Mouse (Mus musculus) lung, embryonic 16.5 days (tissue): ENCODE results near the gene Rhob. TPM values are rescaled to one million over a fixed set of nuclear protein-coding genes. Genes with fewer than 3 reads are reported as not detected.

Source experiments
- ATAC-seq: fragments of 200-750 bp; cut with Nextera tagmentation; 2 replicates; pipeline ENCODE4 v1.8.0; 2017; ENCODE audit warnings: low read depth, mild to moderate bottlenecking, moderate library complexity
- H3K27ac ChIP-seq: fragments of 300-500 bp; sonication (generic); 2 replicates; pipeline ENCODE4 v1.5.1; 2014; ENCODE audit warnings: mild to moderate bottlenecking, control low read depth, low read length
- H3K27me3 ChIP-seq: fragments of 300-500 bp; sonication (generic); 2 replicates; pipeline ENCODE4 v1.6.1; 2014; ENCODE audit warnings: low read depth, low read length, mixed read lengths; ENCODE audit not compliant: control insufficient read depth, insufficient read depth
- H3K36me3 ChIP-seq: fragments of 300-500 bp; sonication (generic); 2 replicates; pipeline ENCODE4 v1.6.1; 2014; ENCODE audit warnings: low read length; ENCODE audit not compliant: control insufficient read depth, insufficient read depth
- H3K4me1 ChIP-seq: fragments of 300-500 bp; sonication (generic); replicated peaks from 2 replicates; pipeline ENCODE4 v1.6.1; 2014; ENCODE audit warnings: low read length, mixed read lengths; ENCODE audit not compliant: control insufficient read depth, insufficient read depth
- H3K4me2 ChIP-seq: fragments of 300-500 bp; sonication (generic); 2 replicates; pipeline ENCODE4 v1.6.1; 2014; ENCODE audit warnings: low read depth, low read length, control low read depth
- H3K4me3 ChIP-seq: fragments of 300-500 bp; sonication (generic); 2 replicates; pipeline ENCODE4 v1.5.1; 2014; ENCODE audit warnings: mild to moderate bottlenecking, low read length, control low read depth
- H3K9ac ChIP-seq: fragments of 300-500 bp; sonication (generic); 2 replicates; pipeline ENCODE4 v1.6.1; 2014; ENCODE audit warnings: low read length, control low read depth
- H3K9me3 ChIP-seq: fragments of 300-500 bp; sonication (generic); 2 replicates; pipeline ENCODE4 v1.6.1; 2016; ENCODE audit warnings: low read length; ENCODE audit not compliant: control insufficient read depth
- WGBS: fragments of 180-500 bp; shearing (Covaris S2); extraction: QIAGEN DNeasy Blood & Tissue Kit; methylation state at CpG from one replicate; pipeline ENCODE4 v1.1.7; 2014; 5-methylcytosine and 5-hydroxymethylcytosine counted together
- polyA plus RNA-seq: library from polyadenylated mRNA; unstranded; fragments of >200 nt; fragmentation: Nextera tagmentation; extraction: Ambion mirVana; gene quantifications from 2 replicates; pipeline ENCODE4 v1.2.1, GENCODE M21; 2015

Gene Rhob
- polyA plus RNA-seq, 1 experiment from 2014 or later: 47.8 TPM

DNA sequence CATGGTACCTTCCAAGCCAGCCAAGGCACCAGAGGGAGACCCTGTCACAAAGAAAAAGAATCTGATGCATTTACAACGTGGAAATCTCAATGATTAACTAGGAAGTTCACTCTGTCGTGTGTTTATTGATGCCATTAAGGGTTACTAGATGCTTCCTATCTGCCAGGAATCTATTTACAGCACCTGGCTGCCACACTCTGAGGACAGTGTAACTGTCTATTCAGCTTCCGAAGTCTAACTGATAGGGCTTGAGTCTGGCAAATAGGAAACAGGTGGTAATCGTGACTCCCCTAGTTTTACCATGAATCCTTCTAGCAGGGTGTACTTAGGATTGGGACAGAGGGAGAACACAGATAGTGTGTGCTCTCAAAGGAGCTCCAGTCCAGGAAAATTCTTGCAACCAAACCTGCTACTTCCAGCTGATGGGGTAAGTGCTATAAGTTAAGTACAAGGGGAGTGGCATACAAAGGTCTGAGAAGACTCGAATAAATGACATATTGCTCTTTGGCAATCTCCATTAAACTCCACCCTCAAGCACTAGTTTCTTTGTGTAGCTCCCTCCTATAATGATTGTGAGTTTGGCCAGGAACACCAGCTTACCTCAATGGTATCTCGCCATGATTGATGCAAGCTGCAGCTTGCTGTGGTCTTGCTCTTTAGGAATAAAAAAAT, 10.6 kb upstream of the Rhob start:
- Histone ChIP-seq H3K4me2 (no peak overlapping the region), H3K9ac (no peak overlapping the region), H3K36me3 (no peaks in the 10 kb centered on the region), H3K4me1 (no peaks in the 10 kb centered on the region; the same call in 1 of the 2 replicates), H3K27me3 (no peaks in the 10 kb centered on the region), H3K9me3 (no peaks in the 10 kb centered on the region), H3K4me3 (no peak overlapping the region), H3K27ac (no peak overlapping the region)
- ATAC-seq: no peak
- 60% methylated on average over 6 of the region's 6 CpGs for WGBS

DNA sequence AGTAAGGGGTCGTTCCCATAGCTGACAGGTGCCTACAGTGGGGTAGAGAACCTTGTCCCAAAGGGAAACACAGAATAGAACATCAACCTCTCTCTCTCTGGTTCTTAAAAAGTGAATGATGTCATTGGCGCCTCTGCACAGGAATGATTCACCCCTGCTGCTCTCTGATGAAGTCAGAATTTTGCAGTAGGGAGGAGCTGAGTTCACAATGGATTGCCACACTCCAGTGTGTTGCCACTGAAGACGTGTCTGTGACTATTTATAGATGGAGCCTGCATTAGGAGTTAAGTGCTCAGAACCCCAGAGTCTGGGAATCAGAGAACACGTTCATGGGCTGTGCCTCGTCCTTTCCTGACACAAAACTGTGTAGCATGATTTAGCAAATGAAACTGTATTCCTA, 9.9 kb upstream of the Rhob start:
- Histone ChIP-seq H3K36me3 (no peaks in the 10 kb centered on the region), H3K27ac (no peak overlapping the region), H3K4me2 (no peak overlapping the region), H3K9me3 (no peaks in the 10 kb centered on the region), H3K9ac (no peak overlapping the region), H3K27me3 (no peaks in the 10 kb centered on the region), H3K4me3 (no peak overlapping the region), H3K4me1 (no peaks in the 10 kb centered on the region; the same call in 1 of the 2 replicates)
- WGBS: 50% methylated on average over 5 of the region's 5 CpGs
- peak; percentile 58 for ATAC-seq

DNA sequence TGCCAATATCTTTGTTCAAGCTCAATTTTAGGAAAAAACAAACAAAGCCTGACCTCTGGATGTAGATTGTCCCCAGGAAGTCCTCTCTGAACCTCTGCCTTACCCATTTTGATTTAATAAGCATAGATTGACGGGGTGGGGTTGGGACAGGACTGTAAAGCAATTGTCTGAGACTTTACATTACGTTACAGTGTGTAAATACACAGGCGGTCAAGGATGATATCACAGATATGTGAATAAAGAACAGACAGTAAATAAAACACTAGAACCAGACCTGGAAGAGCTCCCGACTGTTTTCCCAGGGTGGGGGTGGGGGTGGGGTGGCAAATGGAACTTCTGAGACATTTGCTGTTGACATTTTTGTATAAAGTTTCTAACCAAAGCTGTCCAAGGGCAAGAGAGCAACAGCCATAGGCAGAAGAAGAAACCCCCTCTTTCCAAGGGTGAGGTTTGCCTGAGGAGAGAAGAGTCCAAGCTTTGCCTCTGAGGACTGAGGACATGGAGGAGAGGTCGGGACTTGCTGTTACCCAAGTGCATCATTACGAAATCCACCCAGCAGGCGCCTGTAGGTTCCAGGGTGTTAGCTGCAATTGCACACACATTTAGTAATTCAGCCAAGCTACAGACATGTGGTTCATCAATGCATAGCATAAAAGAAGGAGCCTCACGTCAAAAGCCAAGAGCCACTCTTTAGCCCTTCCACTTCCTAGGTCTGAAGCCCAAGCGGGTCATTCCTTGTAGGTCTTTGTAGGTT, 7.3 kb upstream of the Rhob start:
- 46% methylated on average over 9 of the region's 9 CpGs for WGBS
- H3K4me3 ChIP-seq: no peak overlapping the region
- no peaks in the 10 kb centered on the region for H3K27me3 ChIP-seq
- peak; percentile 65 for ATAC-seq
- H3K9me3 ChIP-seq: no peaks in the 10 kb centered on the region
- no peak overlapping the region for H3K27ac ChIP-seq
- H3K36me3 ChIP-seq: no peaks in the 10 kb centered on the region
- no peaks in the 10 kb centered on the region; the same call in 1 of the 2 replicates for H3K4me1 ChIP-seq
- H3K4me2 ChIP-seq: no peak overlapping the region
- H3K9ac ChIP-seq: no peak overlapping the region

DNA sequence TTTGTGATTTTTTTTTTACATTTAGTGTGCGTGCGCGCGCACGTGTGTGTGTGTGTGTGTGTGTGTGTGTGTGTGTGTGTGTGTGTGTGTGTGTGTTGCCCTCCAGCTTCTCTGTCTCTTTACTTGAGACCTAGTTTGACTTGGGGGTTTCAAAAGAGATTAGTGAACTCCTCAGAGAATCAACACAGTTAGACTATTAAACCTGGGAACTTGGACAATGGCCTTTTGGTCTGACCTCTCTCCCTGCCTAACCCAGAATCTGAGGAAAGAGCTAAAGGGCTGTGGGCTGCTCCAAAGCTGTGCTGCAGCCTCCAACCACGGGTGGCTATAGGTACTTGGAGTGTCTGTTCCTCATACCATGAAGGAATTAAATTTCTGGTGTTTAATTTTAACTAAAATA, 4.3 kb upstream of the Rhob start:
- H3K4me3 ChIP-seq: no peak overlapping the region
- 78% methylated on average over 6 of the region's 6 CpGs for WGBS

DNA sequence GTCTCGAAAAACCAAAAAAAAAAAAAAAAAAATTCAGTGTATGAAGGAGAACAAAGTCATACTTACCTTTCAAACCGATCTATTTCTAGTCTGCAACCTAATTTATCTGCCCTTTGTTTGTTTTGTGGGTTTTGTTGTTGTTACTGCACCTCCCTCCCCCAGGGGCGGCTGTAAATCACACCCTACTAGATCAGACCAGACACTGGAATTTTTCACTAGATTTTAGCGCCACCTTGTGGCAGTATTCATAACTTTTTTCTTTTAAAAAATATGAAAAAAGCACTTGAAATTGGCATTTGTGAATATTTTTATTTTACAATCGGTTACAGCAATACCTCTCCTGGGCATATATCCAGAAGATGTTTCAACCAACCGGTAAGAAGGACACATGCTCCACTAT, 2.7 kb upstream of the Rhob start:
- H3K9me3 ChIP-seq: no peaks in the 10 kb centered on the region
- no peak overlapping the region for H3K4me3 ChIP-seq
- no peak overlapping the region for H3K9ac ChIP-seq
- H3K36me3 ChIP-seq: no peaks in the 10 kb centered on the region
- no peaks in the 10 kb centered on the region for H3K27me3 ChIP-seq
- WGBS: 8% methylated on average over 6 of the region's 6 CpGs
- ATAC-seq: no peak
- H3K4me1 ChIP-seq: peaks cover 6% of the 10 kb centered on the region
- H3K27ac ChIP-seq: no peak overlapping the region
- H3K4me2 ChIP-seq: no peak overlapping the region

More for the DNA sequence above, 4.3 kb upstream of the Rhob start:
- H3K4me2 ChIP-seq: no peak overlapping the region
- no peak overlapping the region for H3K27ac ChIP-seq
- no peak for ATAC-seq
- H3K4me1 ChIP-seq: peaks cover 6% of the 10 kb centered on the region
- H3K27me3 ChIP-seq: no peaks in the 10 kb centered on the region
- no peak overlapping the region for H3K9ac ChIP-seq
- no peaks in the 10 kb centered on the region for H3K9me3 ChIP-seq
- no peaks in the 10 kb centered on the region for H3K36me3 ChIP-seq

DNA sequence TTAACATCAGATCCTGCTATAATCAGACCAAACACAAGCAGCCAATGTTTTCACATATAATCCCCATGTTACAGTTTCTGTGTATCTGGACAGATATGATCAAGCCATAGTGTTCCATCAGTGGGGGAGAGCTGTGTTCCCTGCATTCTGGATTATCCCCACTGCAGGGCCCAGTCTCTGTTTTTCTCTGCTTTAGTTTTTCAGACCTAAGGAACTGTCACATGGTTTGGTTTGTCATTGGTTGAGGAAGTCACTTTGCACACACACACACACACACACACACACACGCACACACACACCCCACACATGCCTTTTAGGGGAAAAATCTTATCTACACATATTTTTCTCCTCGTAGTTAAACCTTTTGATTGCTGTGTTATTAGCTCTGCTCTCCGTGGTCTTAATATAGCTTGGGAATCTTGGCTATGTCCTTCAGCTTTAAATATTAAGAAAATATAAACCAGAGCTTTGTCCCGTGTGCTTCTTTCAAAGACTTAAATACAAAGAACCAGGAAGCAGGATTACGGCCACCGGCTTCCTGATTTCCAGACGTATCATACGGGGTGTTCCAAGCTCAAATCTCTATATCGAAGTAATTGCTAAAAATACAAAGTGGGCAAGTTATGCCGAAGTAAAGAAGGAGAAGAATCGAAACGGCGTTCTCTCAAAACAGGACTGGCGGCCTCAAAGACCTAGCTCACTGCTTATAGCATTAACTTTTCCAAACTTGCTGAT, 1.9 kb upstream of the Rhob start:
- no peak for ATAC-seq
- Histone ChIP-seq H3K9ac (no peak overlapping the region), H3K4me2 (no peak overlapping the region), H3K27ac (no peak overlapping the region), H3K4me3 (no peak overlapping the region), H3K9me3 (no peaks in the 10 kb centered on the region), H3K27me3 (no peaks in the 10 kb centered on the region), H3K36me3 (no peaks in the 10 kb centered on the region), H3K4me1 (peaks cover 13% of the 10 kb centered on the region)
- 70% methylated on average over 14 of the region's 14 CpGs for WGBS

DNA sequence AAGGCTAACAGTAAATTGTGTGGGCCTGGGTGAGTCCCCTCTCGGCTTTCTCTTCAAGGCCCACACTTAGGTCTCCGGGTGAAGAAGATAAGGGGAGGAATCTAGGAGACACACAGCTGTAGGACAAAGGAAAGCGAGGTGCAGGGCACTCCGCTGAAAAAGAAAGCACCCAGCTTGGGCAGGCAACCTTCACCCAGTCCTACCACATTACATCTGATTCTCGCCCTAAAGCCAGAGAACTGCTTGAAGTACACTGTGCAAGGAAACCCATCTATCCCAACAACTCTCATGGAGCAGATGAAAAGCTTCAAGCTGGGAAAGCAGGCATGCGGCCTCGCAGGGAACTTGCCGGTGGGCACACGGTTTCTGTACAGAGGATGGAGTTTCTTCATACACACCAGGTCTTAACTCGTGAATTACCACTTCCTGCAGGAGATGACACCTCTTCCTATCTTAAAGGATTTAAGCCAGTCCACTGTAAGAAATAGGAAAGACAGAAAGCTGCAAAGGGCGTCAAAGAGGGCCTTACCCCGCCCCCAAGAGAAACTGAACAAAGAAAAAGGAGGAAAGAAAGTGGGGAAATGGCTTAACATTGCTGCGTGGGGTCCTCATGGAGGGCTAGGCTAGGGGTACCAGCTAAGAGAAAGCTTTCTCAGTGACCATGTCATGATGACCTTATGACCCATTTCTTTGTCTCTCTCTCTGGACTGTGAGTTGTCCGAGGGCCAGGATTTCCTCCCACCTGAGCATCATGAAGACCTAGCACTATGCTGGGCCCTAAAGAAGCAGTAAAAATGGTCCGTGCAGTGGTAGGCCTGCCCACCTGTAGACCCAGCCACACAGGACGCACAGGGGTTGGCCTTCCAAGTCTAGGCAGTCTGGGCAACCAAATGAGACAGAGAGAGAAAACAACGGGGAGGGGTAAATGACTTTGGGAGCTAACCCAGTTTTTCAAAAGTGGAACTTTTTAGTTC, 1.1 kb upstream of the Rhob start:
- 53% methylated on average over 17 of the region's 17 CpGs for WGBS
- H3K27me3 ChIP-seq: no peaks in the 10 kb centered on the region
- no peaks in the 10 kb centered on the region for H3K36me3 ChIP-seq

DNA sequence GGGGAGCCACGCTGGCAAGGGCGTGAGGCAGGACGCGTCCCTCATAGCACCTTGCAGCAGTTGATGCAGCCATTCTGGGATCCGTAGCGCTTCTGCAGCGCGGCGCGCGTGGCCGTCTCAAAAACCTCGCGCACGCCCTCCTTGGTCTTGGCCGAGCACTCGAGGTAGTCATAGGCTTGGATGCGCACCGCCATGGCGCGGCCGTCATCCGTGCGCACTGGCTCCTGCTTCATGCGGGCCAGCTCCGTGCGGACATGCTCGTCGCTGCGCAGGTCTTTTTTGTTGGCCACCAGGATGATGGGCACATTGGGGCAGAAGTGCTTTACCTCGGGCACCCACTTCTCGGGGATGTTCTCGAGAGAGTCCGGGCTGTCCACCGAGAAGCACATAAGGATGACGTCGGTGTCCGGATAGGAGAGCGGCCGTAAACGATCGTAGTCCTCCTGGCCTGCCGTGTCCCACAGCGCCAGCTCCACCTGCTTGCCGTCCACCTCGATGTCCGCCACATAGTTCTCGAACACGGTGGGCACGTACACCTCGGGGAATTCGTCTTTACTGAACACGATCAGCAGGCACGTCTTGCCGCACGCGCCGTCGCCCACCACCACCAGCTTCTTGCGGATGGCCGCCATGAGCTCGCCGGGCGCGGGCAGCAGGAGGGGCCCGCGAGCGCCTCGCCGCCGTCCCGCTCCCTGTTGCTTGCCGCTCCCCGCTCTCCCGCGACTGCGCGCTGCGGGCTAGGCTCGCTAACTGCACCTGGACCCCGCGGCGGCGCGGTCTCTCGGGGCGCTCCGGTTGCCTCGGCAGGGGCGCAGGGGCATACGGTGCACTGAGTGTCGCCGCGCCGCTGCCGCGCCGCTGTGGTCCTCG, 573 bp downstream of the Rhob start:
- Histone ChIP-seq H3K9ac (peak overlapping the region; percentile 97), H3K4me3 (peak overlapping the region; percentile 75), H3K4me1 (peaks cover 30% of the 10 kb centered on the region), H3K9me3 (no peaks in the 10 kb centered on the region), H3K27ac (peak overlapping the region; percentile 99), H3K36me3 (no peaks in the 10 kb centered on the region), H3K4me2 (peak overlapping the region; percentile 78), H3K27me3 (no peaks in the 10 kb centered on the region)
- ATAC-seq: peak; percentile 3
- WGBS: under 1% methylated on average over 97 of the region's 99 CpGs

More for the DNA sequence above, 1.1 kb upstream of the Rhob start:
- Histone ChIP-seq H3K4me1 (peaks cover 22% of the 10 kb centered on the region), H3K9ac (peak overlapping the region; percentile 71), H3K4me2 (peak overlapping the region; percentile 52), H3K9me3 (no peaks in the 10 kb centered on the region), H3K27ac (peak overlapping the region; percentile 88), H3K4me3 (peak overlapping the region; percentile 75)
- no peak for ATAC-seq
